Mouse (Mus musculus) telencephalon, adult 2 months (tissue): ENCODE data around the gene Dnajc1.

Source experiments
- DNase-seq: peaks from one replicate; pipeline ENCODE4 v3.0.0-alpha.2; 2011; ENCODE audit warnings: low read depth, low spot score

The Dnajc1 gene

GRCm38 (mm10) chr2:18202923-18203322 is 189.7 kb downstream of the Dnajc1 start:
- no peak for DNase-seq

- DNase-seq: no peak
Observed at GRCm38 (mm10) chr2:18201820-18202462, 190.7 kb downstream of the Dnajc1 start.

GRCm38 (mm10) chr2:18195691-18196396 is 196.8 kb downstream of the Dnajc1 start:
- no peak for DNase-seq

- DNase-seq: no peak
Observed at GRCm38 (mm10) chr2:18195285-18195684, 197.3 kb downstream of the Dnajc1 start.

DNA sequence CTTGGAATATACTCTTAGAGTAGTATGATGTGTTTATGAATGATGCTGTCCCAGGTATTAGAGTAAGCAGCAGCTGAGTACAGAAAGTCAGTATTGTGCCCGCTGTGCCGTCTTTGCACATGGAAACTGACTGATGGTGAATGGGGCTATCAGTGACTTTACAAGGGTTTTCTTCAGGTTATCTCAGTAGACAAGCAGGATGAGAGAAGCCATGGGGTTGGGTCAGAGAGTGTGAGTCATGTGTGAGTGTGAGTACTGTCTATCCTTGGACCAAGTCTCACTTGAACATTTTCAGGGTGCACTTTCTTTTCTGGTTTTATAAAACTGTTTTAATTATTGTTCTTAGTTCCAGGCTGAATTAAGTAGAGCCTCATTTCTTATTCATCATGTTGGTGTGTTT is 204.3 kb downstream of the Dnajc1 start:
- DNase-seq: no peak

DNA sequence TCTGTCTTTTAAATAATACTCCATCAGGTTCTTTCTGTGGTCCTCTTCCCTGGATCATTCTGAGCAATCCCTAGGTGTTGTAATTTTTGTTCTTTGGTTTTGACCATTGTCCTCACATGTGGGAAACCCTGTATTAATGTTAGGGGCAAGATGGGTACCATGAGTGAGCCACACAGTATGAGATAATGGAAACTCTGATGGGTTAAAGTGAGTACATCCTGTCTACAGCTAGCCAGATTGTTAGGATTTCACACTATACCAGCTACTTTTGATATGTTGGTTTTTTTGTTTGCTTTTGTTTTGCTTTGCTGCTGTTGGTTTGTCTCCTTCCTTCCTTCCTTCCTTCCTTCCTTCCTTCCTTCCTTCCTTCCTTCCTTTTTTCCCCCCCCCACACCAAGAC is 209.6 kb downstream of the Dnajc1 start:
- no peak for DNase-seq

DNA sequence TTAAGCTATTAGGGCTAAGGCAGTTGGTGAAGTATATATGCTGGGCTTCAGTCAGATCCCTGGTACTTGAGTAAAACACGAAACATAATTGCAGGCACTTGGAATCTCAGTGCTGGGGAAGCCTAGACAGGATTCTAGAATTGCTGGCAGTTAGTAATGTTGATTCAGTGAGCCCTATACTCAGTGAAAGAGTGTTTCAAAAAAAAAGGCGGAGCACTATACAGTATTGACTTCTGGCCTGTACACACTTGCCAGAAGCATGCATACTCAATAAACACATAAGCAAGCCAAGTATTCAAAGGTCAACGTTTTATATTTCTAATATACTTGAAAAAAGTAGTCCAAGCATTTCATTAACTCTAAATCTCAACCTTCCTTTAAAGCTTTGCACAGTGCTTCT is 211.0 kb downstream of the Dnajc1 start:
- DNase-seq: no peak

GRCm38 (mm10) chr2:18180323-18180722 is 212.3 kb downstream of the Dnajc1 start:
- peak; percentile 19 for DNase-seq

DNA sequence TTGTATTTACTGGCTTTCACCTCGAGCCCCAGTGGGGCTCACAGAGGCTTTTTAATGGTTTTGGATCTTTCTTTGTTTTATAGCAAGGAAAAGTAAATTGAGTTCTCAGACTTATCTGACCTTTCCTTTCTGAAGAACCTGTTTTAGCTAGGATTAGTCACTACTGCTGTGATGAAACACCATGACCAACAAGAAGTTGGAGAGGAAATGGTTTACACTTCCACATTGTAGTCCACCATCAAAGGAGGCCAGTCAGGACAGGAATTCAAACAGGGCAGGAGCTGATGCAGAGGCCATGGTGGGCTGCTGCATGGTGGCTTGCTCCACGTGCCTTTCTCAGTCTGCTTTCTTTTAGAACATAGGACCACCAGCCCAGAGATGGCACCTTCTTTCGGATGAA is 216.4 kb downstream of the Dnajc1 start:
- no peak for DNase-seq

GRCm38 (mm10) chr2:18175234-18175633 is 217.4 kb downstream of the Dnajc1 start:
- DNase-seq: no peak

DNA sequence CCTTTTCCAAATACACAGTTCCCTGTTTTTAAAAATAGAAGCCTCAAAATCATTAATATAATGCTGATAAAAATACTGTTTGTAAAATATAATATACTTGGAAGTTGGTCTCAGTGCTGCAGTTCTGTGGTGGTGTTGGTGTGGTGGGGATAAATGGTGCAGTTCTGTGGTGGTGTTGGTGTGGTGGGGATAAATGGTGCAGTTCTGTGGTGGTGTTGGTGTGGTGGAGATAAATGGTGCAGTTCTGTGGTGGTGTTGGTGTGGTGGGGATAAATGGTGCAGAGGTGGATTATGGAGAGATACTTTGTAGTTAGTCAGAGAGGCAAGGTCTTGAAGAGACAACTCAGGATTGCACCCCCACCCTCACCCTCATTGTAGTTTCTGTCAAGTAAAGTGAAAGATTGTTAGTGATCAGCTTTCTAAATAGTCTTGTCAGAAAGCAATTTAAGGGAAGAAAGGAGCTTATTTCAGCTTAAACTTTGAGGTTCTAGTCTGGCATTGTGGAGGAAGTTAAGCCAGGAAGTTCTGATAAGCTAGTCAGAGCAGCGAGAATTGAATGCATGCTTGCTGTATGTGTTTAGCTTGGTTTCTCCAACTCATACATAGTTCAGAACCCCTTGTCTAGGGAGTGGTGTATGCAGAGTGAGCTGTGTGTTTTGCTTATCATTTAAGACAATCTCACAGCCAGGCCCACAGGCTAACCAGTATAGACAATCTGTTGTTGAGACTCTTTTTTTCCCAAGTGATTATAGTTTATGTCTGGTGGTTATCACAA is 223.3 kb downstream of the Dnajc1 start:
- no peak for DNase-seq

- DNase-seq: no peak
Observed at GRCm38 (mm10) chr2:18165511-18165910, 227.1 kb downstream of the Dnajc1 start.

GRCm38 (mm10) chr2:18160992-18161391 is 231.6 kb downstream of the Dnajc1 start:
- DNase-seq: no peak

DNA sequence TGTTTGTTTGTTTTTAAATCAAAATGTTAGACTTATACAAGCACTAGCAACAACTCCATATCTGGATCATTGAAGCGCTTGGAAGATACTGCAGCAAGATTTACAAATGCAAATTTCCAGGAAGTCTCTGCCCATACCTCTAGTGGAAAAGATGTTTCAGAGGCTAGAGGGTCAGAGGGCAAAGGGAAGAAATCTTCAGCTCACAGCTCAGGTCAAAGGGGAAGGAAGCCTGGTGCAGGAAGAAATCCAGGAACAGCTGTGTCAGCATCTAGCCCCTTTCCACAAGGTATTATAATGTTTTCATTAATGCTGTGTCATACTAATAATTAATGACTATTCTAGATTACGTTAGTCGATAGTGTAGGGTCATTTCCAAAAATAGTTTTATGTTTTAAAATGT is 233.2 kb downstream of the Dnajc1 start:
- no peak for DNase-seq

DNA sequence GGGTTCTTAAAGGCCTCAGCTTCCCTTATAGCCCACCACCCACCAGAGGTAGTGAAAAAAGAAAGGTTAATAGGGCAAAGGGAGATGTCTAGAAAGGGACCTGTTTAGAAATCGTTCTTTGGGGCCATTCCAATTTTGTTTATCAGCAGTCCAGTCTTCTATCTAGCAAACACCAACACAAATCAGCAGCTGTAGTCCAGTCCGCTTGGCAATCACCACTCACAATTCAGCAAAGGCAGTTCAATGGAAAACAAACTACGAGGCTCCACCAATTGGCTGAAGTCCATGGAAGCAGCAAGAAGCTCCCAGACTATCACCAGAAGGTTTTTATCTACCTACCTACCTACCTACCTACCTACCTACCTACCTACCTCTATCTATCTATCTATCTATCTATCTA is 236.5 kb downstream of the Dnajc1 start:
- DNase-seq: no peak
